Mouse (Mus musculus): Measurements from ENCODE around the gene Hoxd3.

DNA sequence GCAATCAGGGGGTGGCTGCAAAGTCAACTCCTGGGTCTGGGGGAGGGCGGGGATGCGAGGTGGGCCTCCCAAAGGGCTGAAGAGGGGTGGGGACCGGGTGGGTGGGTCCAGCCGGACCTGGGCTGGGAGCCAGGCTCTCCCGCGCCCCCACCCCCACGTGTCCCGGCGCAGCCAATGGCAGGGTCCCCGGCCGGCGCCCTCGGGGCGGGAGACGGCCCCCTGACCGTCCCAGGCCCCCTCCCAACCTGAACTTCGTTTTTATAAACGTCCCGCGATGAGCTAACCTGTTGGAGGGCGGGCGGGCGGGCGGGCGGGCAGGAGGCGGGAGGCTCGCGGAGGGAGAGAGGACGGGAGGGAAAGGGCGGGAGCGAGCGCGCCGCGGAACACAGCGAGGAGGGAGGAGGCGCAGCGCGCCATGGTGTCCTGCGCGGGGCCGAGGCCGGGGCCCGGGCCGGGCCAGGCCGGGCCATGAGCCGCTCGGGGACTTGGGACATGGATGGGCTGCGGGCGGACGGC, 43.8 kb upstream of the Hoxd3 start, which contains the start of gene Hoxd13:
- TF ChIP-seq CTCF (IDR thresholded peaks at IDR 0.05; ENCODE audit: insufficient read depth, low read length) = no peak
- no peak for TF ChIP-seq POLR2A (IDR thresholded peaks at IDR 0.05; ENCODE audit: borderline replicate concordance, extremely low read depth, low read depth, low read length)

All from lung, adult 2 months (tissue).